Mouse (Mus musculus): ENCODE measurements around the gene Tchhl1.
A peak's percentile ranks its signal among the peaks of the same experiment; 100 is the strongest.
"Not testable (repeated sequence)": the region's sequence is repeated elsewhere in the genome, so short reads cannot be mapped to it uniquely, and the experiment has no call there.

The Tchhl1 gene

DNA sequence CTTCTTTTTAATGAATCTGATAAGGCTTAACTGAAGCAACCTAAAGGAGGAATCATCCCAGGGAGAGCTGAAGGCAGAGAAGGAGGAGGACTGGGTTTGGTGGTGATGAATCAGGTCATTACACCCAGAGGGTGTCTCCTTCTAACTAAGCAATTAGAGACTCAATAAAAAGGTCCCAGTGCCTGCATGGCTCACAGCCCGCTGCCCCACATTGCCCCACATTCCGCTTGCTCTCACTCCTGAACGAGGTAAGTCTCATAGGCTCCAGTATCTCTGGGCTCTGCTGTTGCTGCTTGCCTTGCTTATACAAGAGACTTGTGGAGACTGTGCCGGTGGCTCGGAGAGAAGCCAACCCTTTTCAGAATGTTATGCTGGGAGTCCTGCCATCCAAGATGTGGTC, at the start of gene Tchhl1:
Gene Tchhl1 (plus strand): TSS at position 194 of the 400 bp plus-strand sequence.
- no peak for DNase-seq

- no peak for DNase-seq
Observed at GRCm38 (mm10) chr3:93431673-93432072, 36.9 kb upstream of the Tchhl1 start.

- DNase-seq, result no peak
Observed at GRCm38 (mm10) chr3:93442030-93442429, 26.5 kb upstream of the Tchhl1 start, which contains the start of gene Tchh. Gene Tchh (plus strand): TSS chr3:93442330.

- peak; percentile 20 for DNase-seq
Observed at GRCm38 (mm10) chr3:93443501-93444101, 25.0 kb upstream of the Tchhl1 start.

DNA sequence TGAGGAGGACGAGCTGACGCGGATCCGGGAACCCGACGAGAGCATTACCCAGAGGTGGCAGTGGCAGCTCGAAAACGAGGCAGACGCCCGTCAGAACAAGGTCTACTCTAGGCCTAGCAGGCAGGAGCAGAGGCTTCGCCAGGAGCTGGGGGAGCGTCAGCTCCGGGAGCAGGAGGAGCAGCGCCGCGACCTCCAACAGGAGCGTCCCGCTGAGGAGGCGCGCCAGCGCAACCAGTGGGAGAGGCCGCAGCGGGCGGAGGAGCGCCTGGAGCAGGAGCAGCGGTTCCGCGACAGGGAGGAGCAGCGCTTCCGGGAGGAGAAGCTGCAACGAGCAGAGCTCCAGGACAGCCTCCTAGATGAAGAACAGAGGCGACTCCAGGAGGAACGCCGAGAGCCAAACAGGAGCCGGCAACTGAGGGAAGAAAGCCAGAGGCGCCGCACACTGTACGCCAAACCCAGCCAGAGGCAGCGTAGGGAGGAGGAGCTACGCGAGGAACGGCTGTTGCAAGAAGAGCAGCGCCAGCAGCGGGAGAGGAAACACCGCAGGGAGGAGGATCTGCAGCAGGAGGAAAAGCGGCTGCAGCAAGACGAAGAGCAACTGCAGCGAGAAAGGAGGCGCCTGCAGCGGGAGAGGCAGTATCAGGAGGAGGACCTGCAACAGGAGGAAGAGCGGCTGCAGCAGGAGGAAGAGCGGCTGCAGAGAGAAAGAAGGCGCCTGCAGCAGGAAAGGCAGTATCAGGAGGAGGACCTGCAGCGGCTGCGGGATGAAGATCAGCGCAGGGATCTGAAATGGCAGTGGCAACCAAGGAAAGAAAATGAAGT, 24.0 kb upstream of the Tchhl1 start:
- DNase-seq, result peak; percentile 67

DNA sequence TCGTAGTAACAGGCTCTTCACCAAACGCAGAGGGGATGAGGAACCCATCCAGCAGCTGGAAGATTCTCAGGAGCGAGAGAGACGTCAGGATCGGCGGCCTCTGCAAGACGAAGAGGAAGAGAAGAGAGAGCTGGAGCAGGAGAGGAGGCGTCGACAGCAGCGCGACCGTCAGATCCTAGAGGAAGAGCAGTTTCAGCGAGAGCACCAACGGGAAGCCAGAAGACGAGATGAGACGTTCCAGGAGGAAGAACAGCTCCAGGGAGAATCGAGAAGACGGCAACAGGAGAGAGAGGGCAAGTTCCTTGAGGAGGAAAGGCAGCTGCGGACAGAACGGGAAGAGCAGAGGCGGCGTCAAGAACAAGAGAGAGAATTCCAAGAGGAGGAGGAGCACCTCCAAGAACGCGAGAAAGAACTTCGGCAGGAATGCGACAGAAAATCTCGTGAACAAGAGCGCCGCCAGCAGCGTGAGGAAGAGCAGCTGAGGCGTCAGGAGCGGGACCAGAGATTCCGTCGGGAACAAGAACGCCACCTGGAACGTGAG, 23.3 kb upstream of the Tchhl1 start:
- peak; percentile 18 for DNase-seq

- DNase-seq, result peak; percentile 25
Observed at GRCm38 (mm10) chr3:93446128-93446755, 22.3 kb upstream of the Tchhl1 start.

DNA sequence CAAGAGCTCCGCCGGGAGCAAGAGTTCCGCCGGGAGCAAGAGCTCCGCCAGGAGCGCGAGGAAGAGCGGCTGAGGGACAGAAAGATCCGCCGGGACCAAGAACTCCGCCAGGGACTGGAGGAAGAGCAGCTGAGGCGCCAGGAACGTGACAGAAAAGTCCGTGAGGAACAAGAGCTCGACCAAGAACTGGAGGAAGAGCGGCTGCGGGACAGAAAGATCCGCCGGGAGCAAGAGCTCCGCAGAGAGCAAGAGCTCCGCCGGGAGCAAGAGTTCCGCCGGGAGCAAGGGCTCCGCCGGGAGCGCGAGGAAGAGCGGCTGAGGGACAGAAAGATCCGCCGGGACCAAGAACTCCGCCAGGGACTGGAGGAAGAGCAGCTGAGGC, 21.8 kb upstream of the Tchhl1 start:
- DNase-seq, result not testable (repeated sequence)

- DNase-seq, result peak; percentile 64
Observed at GRCm38 (mm10) chr3:93447138-93447841, 21.3 kb upstream of the Tchhl1 start.

DNA sequence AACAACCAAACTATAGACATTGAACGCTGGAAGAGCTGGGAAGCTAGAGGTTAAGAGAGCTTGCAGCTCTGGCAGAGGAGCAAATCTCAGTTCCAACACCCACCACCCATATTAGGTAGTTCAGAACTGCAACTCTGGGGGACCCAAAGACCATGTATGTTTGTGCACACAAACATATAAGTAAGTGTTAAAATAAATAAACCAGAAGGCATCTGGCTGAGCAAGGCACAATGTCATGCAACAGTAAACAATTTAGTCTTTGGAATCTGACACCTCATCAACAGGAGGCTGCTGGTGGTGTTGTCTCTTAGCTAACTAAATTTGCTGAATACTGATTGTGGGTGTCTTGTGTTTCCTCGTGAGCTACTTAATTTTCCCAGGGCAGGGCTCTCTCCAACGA, 2.0 kb upstream of the Tchhl1 start:
- no peak for DNase-seq

DNA sequence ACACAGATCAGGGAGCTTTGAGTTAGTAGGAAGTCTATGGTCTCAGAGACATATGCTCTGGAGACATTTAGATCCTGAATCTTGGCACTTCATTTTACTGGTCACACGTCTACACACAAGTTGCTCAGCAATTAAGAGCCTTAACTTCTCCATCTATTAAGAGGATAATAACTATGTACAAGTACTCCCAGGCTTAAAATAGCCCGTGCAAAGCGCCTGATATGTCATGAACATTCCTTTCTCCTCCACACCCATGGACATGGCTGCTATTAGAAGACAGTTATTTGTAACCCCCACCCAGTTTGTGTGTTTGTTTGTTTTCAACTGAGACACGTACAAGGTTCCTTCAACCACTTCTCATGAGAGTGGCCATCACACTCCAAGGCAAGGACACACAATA, 1.4 kb upstream of the Tchhl1 start:
- no peak for DNase-seq

DNA sequence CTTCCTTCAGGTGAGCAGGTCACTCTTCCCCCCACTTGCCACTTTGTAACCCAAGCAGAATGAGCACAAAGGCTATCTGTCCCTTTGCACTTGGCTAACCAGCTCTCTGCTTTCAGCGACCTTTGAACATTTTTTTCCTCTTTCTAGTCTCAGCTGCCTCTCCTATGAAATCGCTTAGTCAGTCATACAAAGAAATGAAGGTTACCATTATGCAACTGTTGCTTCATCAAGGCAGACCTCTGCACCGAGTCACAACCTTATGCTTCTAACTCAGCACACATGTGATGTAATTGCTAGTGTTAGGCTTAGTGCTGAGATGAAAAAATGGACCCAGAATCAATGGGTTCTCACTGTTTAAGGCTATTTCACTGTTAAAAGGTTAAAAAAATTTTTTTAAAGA, 1.1 kb downstream of the Tchhl1 start:
- DNase-seq, result no peak

GRCm38 (mm10) chr3:93480053-93480452, 11.5 kb downstream of the Tchhl1 start:
- no peak for DNase-seq

GRCm38 (mm10) chr3:93481982-93482616, 13.5 kb downstream of the Tchhl1 start:
- DNase-seq, result no peak

- no peak for DNase-seq
Observed at GRCm38 (mm10) chr3:93485611-93486010, 17.1 kb downstream of the Tchhl1 start.

- DNase-seq, result no peak
Observed at GRCm38 (mm10) chr3:93488541-93488940, 20.0 kb downstream of the Tchhl1 start.

- DNase-seq, result no peak
Observed at GRCm38 (mm10) chr3:93492176-93492575, 23.6 kb downstream of the Tchhl1 start.

DNA sequence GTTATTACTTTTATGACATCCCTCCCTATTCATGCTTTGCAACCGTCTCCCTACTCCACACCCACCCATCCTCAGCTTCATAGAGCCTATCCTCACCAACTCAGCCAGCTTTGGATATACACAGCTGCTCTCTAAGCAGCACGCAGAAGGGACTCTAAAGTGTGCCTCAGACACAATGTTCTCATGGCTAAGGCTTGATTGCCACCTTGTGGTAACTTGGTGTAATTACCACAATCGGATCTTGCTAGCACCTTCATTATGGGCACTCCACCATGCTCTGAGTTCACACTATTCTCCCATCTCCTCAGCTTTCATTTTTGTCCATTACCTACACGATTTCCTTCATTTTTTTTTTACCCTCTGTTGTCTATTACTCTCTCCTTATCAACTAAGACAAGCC, 25.4 kb downstream of the Tchhl1 start:
- DNase-seq, result peak; percentile 62

- DNase-seq, result not testable (repeated sequence)
Observed at GRCm38 (mm10) chr3:93494774-93495173, 26.2 kb downstream of the Tchhl1 start.

GRCm38 (mm10) chr3:93497131-93497530, 28.6 kb downstream of the Tchhl1 start:
- DNase-seq, result no peak

- no peak for DNase-seq
Observed at GRCm38 (mm10) chr3:93499129-93499528, 30.6 kb downstream of the Tchhl1 start.

GRCm38 (mm10) chr3:93504536-93505189, 36.1 kb downstream of the Tchhl1 start:
- no peak for DNase-seq
